Mouse (Mus musculus) gastrocnemius, postnatal 14 days (tissue): ENCODE measurements around the gene Tex14. TPM values are rescaled to one million over a fixed set of nuclear protein-coding genes. Genes with fewer than 3 reads are reported as not detected.
A peak's percentile ranks its signal among the peaks of the same experiment; 100 is the strongest.
"Not testable (repeated sequence)": the region's sequence is repeated elsewhere in the genome, so short reads cannot be mapped to it uniquely, and the experiment has no call there.

ENCODE experiments used
- DNase-seq: peaks from one replicate; pipeline ENCODE4 v3.0.0; 2021; ENCODE audit warnings: mixed read lengths
- intact Hi-C: fragments of 180-260 bp; cut with DNase I; formaldehyde crosslinking; loops from one replicate; pipeline ENCODE4 v1.15.1; 2025; ENCODE audit warnings: low total_unique reads
- total RNA-seq, 2 experiments: library from RNA; stranded (reverse); gene quantifications; 2 replicates each; pipeline ENCODE4 v1.2.3; 2021

The Tex14 gene
- total RNA-seq, 2 experiments from 2014 or later, result 0.53 to 0.59 TPM

GRCm38 (mm10) chr11:87423551-87424325, 18.9 kb downstream of the Tex14 start:
- intact Hi-C loops, result no loop called here
- no peak for DNase-seq

- no peak for DNase-seq
- intact Hi-C loops, result no loop called here
Measured at GRCm38 (mm10) chr11:87426121-87426449, 21.2 kb downstream of the Tex14 start.

GRCm38 (mm10) chr11:87426450-87427250, 21.8 kb downstream of the Tex14 start:
- intact Hi-C loops, result not testable (repeated sequence)
- DNase-seq, result peak; percentile 84

GRCm38 (mm10) chr11:87427273-87428050, 22.6 kb downstream of the Tex14 start:
- intact Hi-C loops, result no loop called here
- no peak for DNase-seq

GRCm38 (mm10) chr11:87428051-87428673, 23.3 kb downstream of the Tex14 start:
- intact Hi-C loops, result no loop called here

GRCm38 (mm10) chr11:87429363-87429762, 24.5 kb downstream of the Tex14 start:
- DNase-seq, result no peak
- intact Hi-C loops, result no loop called here

More at GRCm38 (mm10) chr11:87428051-87428673, 23.3 kb downstream of the Tex14 start:
- DNase-seq, result no peak

GRCm38 (mm10) chr11:87430374-87430773, 25.5 kb downstream of the Tex14 start:
- DNase-seq, result no peak

GRCm38 (mm10) chr11:87431813-87432212, 26.9 kb downstream of the Tex14 start:
- not testable (repeated sequence) for DNase-seq
- intact Hi-C loops, result loop anchor here (10.0 kb wide), 1 partner anchor 73 kb away; no protein-coding TSS in a partner anchor

More at GRCm38 (mm10) chr11:87430374-87430773, 25.5 kb downstream of the Tex14 start:
- intact Hi-C loops, result loop anchor here (10.0 kb wide), 1 partner anchor 74 kb away; no protein-coding TSS in a partner anchor

- intact Hi-C loops, result loop anchor here (10.0 kb wide), 1 partner anchor 72 kb away; no protein-coding TSS in a partner anchor
- DNase-seq, result no peak
Measured at GRCm38 (mm10) chr11:87432447-87432846, 27.6 kb downstream of the Tex14 start.

- no peak for DNase-seq
- intact Hi-C loops, result loop anchor here (10.0 kb wide), 1 partner anchor 72 kb away; no protein-coding TSS in a partner anchor
Measured at GRCm38 (mm10) chr11:87432933-87433669, 28.2 kb downstream of the Tex14 start.

- intact Hi-C loops, result loop anchor here (10.0 kb wide), 1 partner anchor 70 kb away; no protein-coding TSS in a partner anchor
- not testable (repeated sequence) for DNase-seq
Measured at GRCm38 (mm10) chr11:87435107-87435506, 30.2 kb downstream of the Tex14 start.

GRCm38 (mm10) chr11:87436326-87437232, 31.7 kb downstream of the Tex14 start:
- intact Hi-C loops, result loop anchor here (10.0 kb wide), 1 partner anchor 68 kb away; no protein-coding TSS in a partner anchor
- DNase-seq, result no peak

GRCm38 (mm10) chr11:87439796-87440420, 35.0 kb downstream of the Tex14 start:
- intact Hi-C loops, result loop anchor here (10.0 kb wide), 1 partner anchor 65 kb away; no protein-coding TSS in a partner anchor
- DNase-seq, result no peak

GRCm38 (mm10) chr11:87442643-87443372, 37.9 kb downstream of the Tex14 start:
- intact Hi-C loops, result not testable (repeated sequence)
- peak; percentile 74 for DNase-seq

GRCm38 (mm10) chr11:87443373-87443883, 38.6 kb downstream of the Tex14 start:
- no peak for DNase-seq
- intact Hi-C loops, result no loop called here

- intact Hi-C loops, result not testable (repeated sequence)
Measured at GRCm38 (mm10) chr11:87444056-87444455, 39.2 kb downstream of the Tex14 start.

More at GRCm38 (mm10) chr11:87444056-87444455, 39.2 kb downstream of the Tex14 start:
- not testable (repeated sequence) for DNase-seq
